ENCODE assay signal across 8 mouse cellular contexts in genomic region chr14:60251281-60252003, GRCm38 (mm10). TPM values are rescaled to one million over a fixed set of nuclear protein-coding genes. Genes with fewer than 3 reads are reported as not detected.
DNase-seq lines count a peak whose midpoint lies in the region; ATAC-seq lines count a peak whose summit lies in the region.

TSS of gene Nupl1 (minus strand) at chr14:60251431.
TSS of gene Gm49336 (minus strand) at chr14:60251507.

- peak within 1 kb of the TSS; percentile 100 for H3K4me3 ChIP-seq in hindbrain, embryonic 14.5 days (replicated peaks; ENCODE audit: low read length)

- WGBS in hindbrain, embryonic 14.5 days = under 1% methylated on average over 62 of the region's 62 CpGs

- peak within 1 kb of the TSS; percentile 92 for H3K27ac ChIP-seq in hindbrain, embryonic 14.5 days

- peak within 1 kb of the TSS; percentile 93 for H3K4me2 ChIP-seq in hindbrain, embryonic 14.5 days (replicated peaks)

- ATAC-seq in hindbrain, embryonic 14.5 days (ENCODE audit: low FRiP score) = peak; percentile 99

- H3K9ac ChIP-seq in hindbrain, embryonic 14.5 days = peak within 1 kb of the TSS; percentile 99

- peaks cover 22% of the 10 kb centered on the region for H3K4me1 ChIP-seq in hindbrain, embryonic 14.5 days (replicated peaks; ENCODE audit: control insufficient read depth, insufficient read depth, low read length)

- DNase-seq in R1 (ENCODE audit: low read depth, low spot score) = peak; percentile 99
- peak; percentile 97 to 99 for DNase-seq in cerebellum, postnatal 25 days
- DNase-seq in frontal cortex, postnatal 25 days (ENCODE audit: low spot score in 2 of 2) = peak; percentile 97 to 98
- DNase-seq in hindbrain, embryonic 14.5 days (ENCODE audit: low spot score) = peak; percentile 99
- peak; percentile 98 for DNase-seq in layer of hippocampus, postnatal 36 days
- DNase-seq in lung, postnatal 36 days = peak; percentile 100
- peak; percentile 100 for DNase-seq in retina, postnatal 1 day
- peak; percentile 87 to 96 for DNase-seq in urinary bladder, adult 18-20 months (ENCODE audit: low spot score in 2 of 2)

- H3K36me3 ChIP-seq in hindbrain, embryonic 14.5 days (replicated peaks; ENCODE audit: control insufficient read depth, insufficient read depth) = no peaks in the 10 kb centered on the region

- no peaks in the 10 kb centered on the region for H3K9me3 ChIP-seq in hindbrain, embryonic 14.5 days (ENCODE audit: control insufficient read depth, low read length)

- no peaks in the 10 kb centered on the region for H3K27me3 ChIP-seq in hindbrain, embryonic 14.5 days (ENCODE audit: control insufficient read depth, insufficient read depth, low read length)

RNA-seq across cellular contexts. Expression of gene Nupl1, which starts in this region (rescaled TPM):
- 0.21 TPM in 1 of 2 replicates, not detected in the other for polyA plus RNA-seq in hindbrain, embryonic 14.5 days (2014; fragmentation: Nextera tagmentation; extraction: Ambion mirVana)
- not detected for total RNA-seq in layer of hippocampus, postnatal 36 days (2021)

RNA-seq across cellular contexts. Expression of gene Gm49336, which starts in this region (rescaled TPM):
- polyA plus RNA-seq in hindbrain, embryonic 14.5 days (2014; fragmentation: Nextera tagmentation; extraction: Ambion mirVana) = 71.0 and 77.8 TPM in 2 replicates
- total RNA-seq in layer of hippocampus, postnatal 36 days (2021) = 10 to 100 TPM; 70.5 to 75.3 TPM

Comparison
In these comparisons a context has a peak if more than half of its experiments do, and no peak if none do; other contexts are left out.
1. Peak in every context shown above with its lines: DNase-seq, ATAC-seq, H3K4me3 ChIP-seq and H3K27ac ChIP-seq.